Mouse (Mus musculus): ENCODE data around the gene Bahcc1. TPM values are rescaled to one million over a fixed set of nuclear protein-coding genes. Genes with fewer than 3 reads are reported as not detected.

The Bahcc1 gene
- total RNA-seq, 2 experiments from 2014 or later, result 3.5 to 5.3 TPM

GRCm38 (mm10) chr11:120188481-120189441, 44.0 kb upstream of the Bahcc1 start:
- no peak for TF ChIP-seq CTCF (IDR thresholded peaks at IDR 0.05)
- peak; percentile 79 for DNase-seq
- intact Hi-C loops (cut with DNase I), result loop anchor here (1.0 kb wide), 2 partner anchors 42 to 46 kb away; no protein-coding TSS in a partner anchor
- Histone ChIP-seq H3K4me3 (peak overlapping the region; percentile 87), H3K27ac (peak overlapping the region; percentile 96)

- TF ChIP-seq CTCF (IDR thresholded peaks at IDR 0.05), result no peak
- intact Hi-C loops (cut with DNase I), result loop anchor here (1.0 to 2.0 kb wide), 2 partner anchors 41 to 117 kb away; no protein-coding TSS in a partner anchor
- Histone ChIP-seq H3K4me3 (peak overlapping the region; percentile 87), H3K27ac (peak overlapping the region; percentile 96)
- peak; percentile 100 for DNase-seq
These were observed 43.1 kb upstream of the Bahcc1 start for GRCm38 (mm10) chr11:120189459-120190312.

- intact Hi-C loops (cut with DNase I), result loop anchor here (1.0 to 2.0 kb wide), 2 partner anchors 15 to 116 kb away; no protein-coding TSS in a partner anchor
- TF ChIP-seq CTCF (IDR thresholded peaks at IDR 0.05), result no peak
- no peak for DNase-seq
- H3K4me3 ChIP-seq, result peak overlapping the region; percentile 87
- peak overlapping the region; percentile 96 for H3K27ac ChIP-seq
These were observed 42.0 kb upstream of the Bahcc1 start for GRCm38 (mm10) chr11:120190526-120191412.

GRCm38 (mm10) chr11:120198831-120199230, 33.9 kb upstream of the Bahcc1 start:
- no peak for TF ChIP-seq CTCF (IDR thresholded peaks at IDR 0.05)
- H3K27ac ChIP-seq, result no peak overlapping the region
- intact Hi-C loops (cut with DNase I), result no loop called here
- no peak for DNase-seq
- no peak overlapping the region for H3K4me3 ChIP-seq

- no peak for DNase-seq
- no peak for TF ChIP-seq CTCF (IDR thresholded peaks at IDR 0.05)
- Histone ChIP-seq H3K4me3 (no peak overlapping the region), H3K27ac (no peak overlapping the region)
- intact Hi-C loops (cut with DNase I), result no loop called here
These were observed 33.0 kb upstream of the Bahcc1 start for GRCm38 (mm10) chr11:120199766-120200165.

GRCm38 (mm10) chr11:120200621-120201020, 32.1 kb upstream of the Bahcc1 start:
- Histone ChIP-seq H3K27ac (no peak overlapping the region), H3K4me3 (no peak overlapping the region)
- intact Hi-C loops (cut with DNase I), result no loop called here
- no peak for DNase-seq
- no peak for TF ChIP-seq CTCF (IDR thresholded peaks at IDR 0.05)

GRCm38 (mm10) chr11:120204200-120204599, 28.5 kb upstream of the Bahcc1 start:
- intact Hi-C loops (cut with DNase I), result no loop called here
- H3K4me3 ChIP-seq, result no peak overlapping the region
- DNase-seq, result no peak
- TF ChIP-seq CTCF (IDR thresholded peaks at IDR 0.05), result no peak
- no peak overlapping the region for H3K27ac ChIP-seq

GRCm38 (mm10) chr11:120206069-120206668, 26.6 kb upstream of the Bahcc1 start:
- peak overlapping the region; percentile 56 for H3K4me3 ChIP-seq
- H3K27ac ChIP-seq, result peak overlapping the region; percentile 89
- no peak for DNase-seq
- intact Hi-C loops (cut with DNase I), result no loop called here
- no peak for TF ChIP-seq CTCF (IDR thresholded peaks at IDR 0.05)

GRCm38 (mm10) chr11:120206669-120207090, 26.1 kb upstream of the Bahcc1 start:
- no peak for TF ChIP-seq CTCF (IDR thresholded peaks at IDR 0.05)
- Histone ChIP-seq H3K4me3 (peak overlapping the region; percentile 56), H3K27ac (peak overlapping the region; percentile 89)
- peak; percentile 58 for DNase-seq
- intact Hi-C loops (cut with DNase I), result no loop called here

GRCm38 (mm10) chr11:120208848-120209247, 23.9 kb upstream of the Bahcc1 start:
- Histone ChIP-seq H3K27ac (no peak overlapping the region), H3K4me3 (no peak overlapping the region)
- TF ChIP-seq CTCF (IDR thresholded peaks at IDR 0.05), result peak; percentile 63
- no peak for DNase-seq
- intact Hi-C loops (cut with DNase I), result no loop called here

GRCm38 (mm10) chr11:120209462-120209861, 23.3 kb upstream of the Bahcc1 start:
- DNase-seq, result no peak
- H3K4me3 ChIP-seq, result no peak overlapping the region
- H3K27ac ChIP-seq, result no peak overlapping the region
- TF ChIP-seq CTCF (IDR thresholded peaks at IDR 0.05), result no peak
- intact Hi-C loops (cut with DNase I), result no loop called here
